Mouse (Mus musculus) stomach, postnatal 0 days (tissue): ENCODE measurements around the gene Armc8. TPM values are rescaled to one million over a fixed set of nuclear protein-coding genes. Genes with fewer than 3 reads are reported as not detected.
A peak's percentile ranks its signal among the peaks of the same experiment; 100 is the strongest.
"Not testable (repeated sequence)": the region's sequence is repeated elsewhere in the genome, so short reads cannot be mapped to it uniquely, and the experiment has no call there.

ENCODE experiments used
- ATAC-seq: fragments of 200-750 bp; cut with Nextera tagmentation; 2 replicates; pipeline ENCODE4 v1.8.0; 2017; ENCODE audit not compliant: low FRiP score, low TSS enrichment
- DNase-seq: peaks from one replicate; pipeline ENCODE4 v3.0.0-alpha.2; 2016; ENCODE audit warnings: low spot score
- H3K27ac ChIP-seq: fragments of 300-500 bp; sonication (generic); replicated peaks from 2 replicates; pipeline ENCODE4 v1.5.1; 2014; ENCODE audit warnings: mild to moderate bottlenecking, control low read depth
- H3K27me3 ChIP-seq: fragments of 300-500 bp; sonication (generic); 2 replicates; pipeline ENCODE4 v1.6.1; 2014; ENCODE audit warnings: low read length; ENCODE audit not compliant: control insufficient read depth, insufficient read depth
- H3K36me3 ChIP-seq: fragments of 300-500 bp; sonication (generic); 2 replicates; pipeline ENCODE4 v1.6.1; 2014; ENCODE audit warnings: low read length, mixed read lengths; ENCODE audit not compliant: control insufficient read depth, insufficient read depth
- H3K4me1 ChIP-seq: fragments of 300-500 bp; sonication (generic); replicated peaks from 2 replicates; pipeline ENCODE4 v1.6.1; 2014; ENCODE audit warnings: antibody characterized with exemption; ENCODE audit not compliant: control insufficient read depth, insufficient read depth
- H3K4me2 ChIP-seq: fragments of 300-500 bp; sonication (generic); replicated peaks from 2 replicates; pipeline ENCODE4 v1.6.1; 2014; ENCODE audit warnings: low read depth, mild to moderate bottlenecking, control low read depth, moderate library complexity
- H3K4me3 ChIP-seq: fragments of 300-500 bp; sonication (generic); 2 replicates; pipeline ENCODE4 v1.5.1; 2014; ENCODE audit warnings: low read depth, low read length, control low read depth
- H3K9ac ChIP-seq: fragments of 300-500 bp; sonication (generic); 2 replicates; pipeline ENCODE4 v1.6.1; 2014; ENCODE audit warnings: mild to moderate bottlenecking, low read length, control low read depth, mixed read lengths
- H3K9me3 ChIP-seq: fragments of 300-500 bp; sonication (generic); 2 replicates; pipeline ENCODE4 v1.6.1; 2016; ENCODE audit warnings: low read length; ENCODE audit not compliant: control insufficient read depth
- CTCF ChIP-seq: IDR thresholded peaks from 2 replicates; pipeline ENCODE4 v1.5.1; 2016; ENCODE audit warnings: antibody characterized with exemption, low read depth, mild to moderate bottlenecking, moderate library complexity
- EP300 ChIP-seq: optimal IDR thresholded peaks from 2 replicates; pipeline ENCODE3; 2016; ENCODE audit warnings: antibody characterized with exemption
- WGBS: fragments of 180-500 bp; shearing (Covaris S2); extraction: QIAGEN DNeasy Blood & Tissue Kit; methylation state at CpG from one replicate; pipeline ENCODE4 v1.1.7; 2014; 5-methylcytosine and 5-hydroxymethylcytosine counted together
- polyA plus RNA-seq: library from polyadenylated mRNA; unstranded; fragments of >200 nt; fragmentation: Nextera tagmentation; extraction: Ambion mirVana; gene quantifications from 2 replicates; pipeline ENCODE4 v1.2.1, GENCODE M21; 2015

Gene Armc8
- polyA plus RNA-seq, result 13.0 and 13.7 TPM in 2 replicates

GRCm38 (mm10) chr9:99568347-99569070, at the start of gene Armc8:
Gene Armc8 (minus strand): TSS chr9:99568899.
- Histone ChIP-seq H3K4me3 (peak within 1 kb of the TSS; percentile 93), H3K27me3 (no peaks in the 10 kb centered on the region), H3K4me2 (peak within 1 kb of the TSS; percentile 85), H3K27ac (peak within 1 kb of the TSS; percentile 98), H3K36me3 (no peaks in the 10 kb centered on the region), H3K9ac (peak within 1 kb of the TSS; percentile 93), H3K9me3 (no peaks in the 10 kb centered on the region), H3K4me1 (no peaks in the 10 kb centered on the region; the same call in 1 of the 2 replicates)
- ATAC-seq, result peak; percentile 96
- DNase-seq, result peak; percentile 95
- under 1% methylated on average over 69 of the region's 70 CpGs for WGBS
- TF ChIP-seq CTCF (peak; percentile 20; the same call in 1 of the 2 replicates), EP300 (no peak)

- Histone ChIP-seq H3K4me3 (no peak within 1 kb of the TSS), H3K36me3 (no peaks in the 10 kb centered on the region), H3K4me1 (no peaks in the 10 kb centered on the region), H3K9ac (no peak within 1 kb of the TSS), H3K27ac (no peak within 1 kb of the TSS), H3K9me3 (no peaks in the 10 kb centered on the region), H3K27me3 (no peaks in the 10 kb centered on the region), H3K4me2 (no peak within 1 kb of the TSS)
- 21% methylated on average over 2 of the region's 2 CpGs for WGBS
- DNase-seq (peak; percentile 32), ATAC-seq (0 out of 2 replicates have a peak, but pooled peaks have one; percentile 57)
- TF ChIP-seq EP300 (no peak), CTCF (no peak)
Observed at GRCm38 (mm10) chr9:99612202-99612601, 43.5 kb upstream of the Armc8 start, which contains the start of gene A4gnt. Gene A4gnt (plus strand): TSS chr9:99612502.

- 56% methylated on average over 2 of the region's 2 CpGs for WGBS
- ATAC-seq (no peak), DNase-seq (no peak)
- Histone ChIP-seq H3K9ac (no peak overlapping the region), H3K4me2 (no peak overlapping the region), H3K9me3 (no peaks in the 10 kb centered on the region), H3K4me1 (no peaks in the 10 kb centered on the region), H3K36me3 (no peaks in the 10 kb centered on the region), H3K27me3 (no peaks in the 10 kb centered on the region), H3K4me3 (no peak overlapping the region), H3K27ac (no peak overlapping the region)
- no peak for TF ChIP-seq CTCF
Observed at GRCm38 (mm10) chr9:99603566-99603965, 34.9 kb upstream of the Armc8 start.

- H3K9me3 ChIP-seq, H3K27me3 ChIP-seq, H3K27ac ChIP-seq, H3K9ac ChIP-seq, DNase-seq, H3K4me1 ChIP-seq, H3K4me2 ChIP-seq, ATAC-seq, H3K36me3 ChIP-seq, H3K4me3 ChIP-seq: not testable (repeated sequence)
- WGBS, result 92% methylated on average over 6 of the region's 6 CpGs
Observed at GRCm38 (mm10) chr9:99599127-99599526, 30.4 kb upstream of the Armc8 start.

GRCm38 (mm10) chr9:99591144-99591543, 22.4 kb upstream of the Armc8 start:
- no peak overlapping the region for H3K9ac ChIP-seq
- H3K27me3 ChIP-seq, result no peaks in the 10 kb centered on the region
- no peak overlapping the region for H3K27ac ChIP-seq
- H3K36me3 ChIP-seq, result no peaks in the 10 kb centered on the region
- ATAC-seq (no peak), DNase-seq (no peak)
- H3K4me1 ChIP-seq, result no peaks in the 10 kb centered on the region
- no peak overlapping the region for H3K4me3 ChIP-seq
- no peak for TF ChIP-seq EP300
- no peak for TF ChIP-seq CTCF
- H3K9me3 ChIP-seq, result no peaks in the 10 kb centered on the region
- WGBS, result 62% methylated on average over 8 of the region's 8 CpGs
- H3K4me2 ChIP-seq, result no peak overlapping the region

GRCm38 (mm10) chr9:99587505-99588202, 19.0 kb upstream of the Armc8 start:
- peak; percentile 76 for DNase-seq
- WGBS, result 24% methylated on average over 8 of the region's 8 CpGs

More at GRCm38 (mm10) chr9:99587505-99588202, 19.0 kb upstream of the Armc8 start:
- TF ChIP-seq CTCF (peak; percentile 91), EP300 (no peak)
- peaks cover 3% of the 10 kb centered on the region for H3K36me3 ChIP-seq
- no peak overlapping the region for H3K4me2 ChIP-seq
- H3K4me3 ChIP-seq, result no peak overlapping the region
- H3K27me3 ChIP-seq, result no peaks in the 10 kb centered on the region
- H3K9ac ChIP-seq, result no peak overlapping the region
- no peaks in the 10 kb centered on the region for H3K4me1 ChIP-seq
- peak; percentile 53; the same call in 1 of the 2 replicates for ATAC-seq
- no peak overlapping the region for H3K27ac ChIP-seq
- no peaks in the 10 kb centered on the region for H3K9me3 ChIP-seq
